ENCODE assay signal across 11 mouse cellular contexts in the genomic region with DNA sequence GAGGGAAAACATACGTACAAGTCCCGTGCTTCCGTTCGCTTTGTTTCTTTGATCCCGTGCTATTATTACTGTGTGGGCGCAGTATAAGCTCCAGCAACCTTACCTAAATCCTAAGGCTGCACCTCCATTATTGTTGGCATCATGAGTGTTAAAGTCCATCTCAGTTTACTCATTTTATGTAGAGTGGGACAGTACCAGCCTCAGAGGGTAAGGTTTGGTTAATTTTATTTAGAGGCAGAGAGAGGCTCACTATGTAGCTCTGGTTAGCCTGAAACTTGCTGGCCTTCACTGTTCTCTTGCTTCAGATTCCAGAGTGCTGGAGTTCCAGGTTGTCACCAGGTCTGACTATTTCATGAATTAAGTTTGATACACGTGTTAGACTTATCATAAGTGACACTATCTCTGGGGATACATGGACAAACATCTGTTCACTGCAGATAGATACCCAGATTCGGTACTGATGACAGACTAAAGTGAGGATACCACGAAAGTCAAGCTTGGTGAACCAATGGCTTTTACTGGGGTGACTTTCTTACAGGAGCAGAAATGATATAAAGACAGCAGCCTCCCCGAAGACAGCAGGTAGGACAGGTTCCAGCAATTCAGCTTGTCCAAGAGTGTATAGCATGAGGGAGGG. TPM values are rescaled to one million over a fixed set of nuclear protein-coding genes. Genes with fewer than 3 reads are reported as not detected.
A peak's percentile ranks its signal among the peaks of the same experiment; 100 is the strongest.
DNase-seq lines count a peak whose midpoint lies in the region; ATAC-seq and TF ChIP-seq lines count a peak whose summit lies in the region.
"Had no signal": no experiment of that assay in that cellular context is flagged by ENCODE, and none has a peak within 500 bp of the region (broad histone marks: within the 10 kb centered on the region; RNA-seq: fewer than 3 reads in every experiment).

No protein-coding gene starts in this region.

- peaks cover 32% of the 10 kb centered on the region for H3K79me2 ChIP-seq in CH12.LX (replicated peaks; ENCODE audit: control insufficient read depth, extremely low read depth, insufficient read depth, poor library complexity, severe bottlenecking)

- dilution Hi-C loops in CH12.LX (cut with MboI; ENCODE audit: extremely low pct_ligation_motif_present, extremely low pct_unique_long_range_greater_than_20kb, low sequenced_read_pairs) = no loop called here

- no peak for TF ChIP-seq RAD21 in CH12.LX (IDR thresholded peaks at IDR 0.05; ENCODE audit: low read depth, low read length)

- H3K4me2 ChIP-seq in hindbrain, embryonic 13.5 days = no peak overlapping the region
- H3K4me2 ChIP-seq in hindbrain, postnatal 0 days (ENCODE audit: low read depth, low read length) = no peak overlapping the region
- H3K4me2 ChIP-seq in CH12.LX (ENCODE audit: insufficient read depth, low read depth, poor library complexity, severe bottlenecking) = peak overlapping the region; percentile 75
- H3K4me2 ChIP-seq in limb, embryonic 15.5 days = peak overlapping the region; percentile 61; the same call in 1 of the 2 replicates

- 85% methylated on average over 10 of the region's 10 CpGs for WGBS in hindbrain, embryonic 13.5 days
- WGBS in hindbrain, postnatal 0 days = 89% methylated on average over 10 of the region's 10 CpGs
- 82% methylated on average over 10 of the region's 10 CpGs for WGBS in limb, embryonic 15.5 days

- TF ChIP-seq EP300 in CH12.LX (IDR thresholded peaks at IDR 0.05; ENCODE audit: low read length) = no peak
- no peak for TF ChIP-seq EP300 in ES-Bruce4 (IDR thresholded peaks at IDR 0.05; ENCODE audit: insufficient read depth, low read depth, low read length)

- H3K4me3 ChIP-seq in hindbrain, embryonic 13.5 days = peak overlapping the region; percentile 81; the same call in 1 of the 2 replicates
- no peak overlapping the region for H3K4me3 ChIP-seq in hindbrain, postnatal 0 days (ENCODE audit: low read length)
- H3K4me3 ChIP-seq in CH12.LX (replicated peaks in 1 of 3; ENCODE audit: low read depth in 2 of 3, low read length in 2 of 3, poor library complexity in 1 of 3) (peak overlapping the region; percentile 3 to 85 (median 40)), ES-Bruce4 (ENCODE audit: low read depth, low read length) (peak overlapping the region; percentile 22)
- peak overlapping the region; percentile 80; the same call in 1 of the 2 replicates for H3K4me3 ChIP-seq in limb, embryonic 15.5 days

- H3K36me3 ChIP-seq in hindbrain, embryonic 13.5 days = no peaks in the 10 kb centered on the region
- H3K36me3 ChIP-seq in hindbrain, postnatal 0 days (ENCODE audit: insufficient read depth, low read length) = no peaks in the 10 kb centered on the region
- H3K36me3 ChIP-seq in CH12.LX (replicated peaks in 1 of 2; ENCODE audit: control insufficient read depth in 1 of 2, insufficient read depth in 1 of 2, low read length in 1 of 2) = peaks cover 2 to 15% of the 10 kb centered on the region in 2 experiments
- peaks cover 8% of the 10 kb centered on the region for H3K36me3 ChIP-seq in ES-Bruce4 (ENCODE audit: control insufficient read depth, insufficient read depth, low read length, poor library complexity, severe bottlenecking)
- H3K36me3 ChIP-seq in limb, embryonic 15.5 days = peaks cover 4% of the 10 kb centered on the region

- H3K9me3 ChIP-seq in hindbrain, embryonic 13.5 days = no peaks in the 10 kb centered on the region
- H3K9me3 ChIP-seq in hindbrain, postnatal 0 days (ENCODE audit: low read length) = no peaks in the 10 kb centered on the region
- H3K9me3 ChIP-seq in CH12.LX (replicated peaks; ENCODE audit: low read length) = no peaks in the 10 kb centered on the region
- no peaks in the 10 kb centered on the region for H3K9me3 ChIP-seq in ES-Bruce4 (replicated peaks; ENCODE audit: control insufficient read depth, insufficient read depth, low read length, poor library complexity, severe bottlenecking)
- H3K9me3 ChIP-seq in limb, embryonic 15.5 days = no peaks in the 10 kb centered on the region

- H3K27me3 ChIP-seq in hindbrain, embryonic 13.5 days = no peaks in the 10 kb centered on the region
- H3K27me3 ChIP-seq in hindbrain, postnatal 0 days (ENCODE audit: insufficient read depth, low read length) = no peaks in the 10 kb centered on the region
- no peaks in the 10 kb centered on the region for H3K27me3 ChIP-seq in CH12.LX (replicated peaks)
- no peaks in the 10 kb centered on the region for H3K27me3 ChIP-seq in ES-Bruce4 (ENCODE audit: control insufficient read depth, insufficient read depth, low read length, poor library complexity, severe bottlenecking)
- H3K27me3 ChIP-seq in limb, embryonic 15.5 days = no peaks in the 10 kb centered on the region

- in situ Hi-C loops in CH12.LX (cut with MboI; ENCODE audit: low pct_ligation_motif_present, low pct_unique_long_range_greater_than_20kb, low sequenced_read_pairs) = no loop called here

- no peak overlapping the region for H3K9ac ChIP-seq in hindbrain, embryonic 13.5 days
- H3K9ac ChIP-seq in hindbrain, postnatal 0 days (replicated peaks; ENCODE audit: low read length) = no peak overlapping the region
- peak overlapping the region; percentile 80 for H3K9ac ChIP-seq in CH12.LX (ENCODE audit: insufficient read depth, low read depth)
- H3K9ac ChIP-seq in ES-Bruce4 (ENCODE audit: low read depth, poor library complexity, severe bottlenecking) = peak overlapping the region; percentile 79
- no peak overlapping the region for H3K9ac ChIP-seq in limb, embryonic 15.5 days

- peaks cover 17% of the 10 kb centered on the region for H3K4me1 ChIP-seq in hindbrain, embryonic 13.5 days (replicated peaks)
- 0 out of 2 replicates have a peak, but pooled peaks cover 4% of the 10 kb centered on the region for H3K4me1 ChIP-seq in hindbrain, postnatal 0 days (ENCODE audit: insufficient read depth, low read length)
- H3K4me1 ChIP-seq in CH12.LX (ENCODE audit: control insufficient read depth in 1 of 2, insufficient read depth in 2 of 2) (peaks cover 15 to 36% of the 10 kb centered on the region in 2 experiments), ES-Bruce4 (ENCODE audit: control insufficient read depth, insufficient read depth, low read length) (peaks cover 2% of the 10 kb centered on the region)
- H3K4me1 ChIP-seq in limb, embryonic 15.5 days = peaks cover 9% of the 10 kb centered on the region

- TF ChIP-seq CTCF in hindbrain, postnatal 0 days (IDR thresholded peaks at IDR 0.05; ENCODE audit: low read depth) = no peak
- TF ChIP-seq CTCF in CH12.LX (conservative IDR thresholded peaks at IDR 0.05 in 1 of 2, IDR thresholded peaks at IDR 0.05 in 1 of 2; ENCODE audit: low read depth in 2 of 2, low read length in 2 of 2) (no peak), ES-Bruce4 (IDR thresholded peaks at IDR 0.05; ENCODE audit: low read depth, low read length) (no peak)

- no peak for TF ChIP-seq POLR2A in CH12.LX (IDR thresholded peaks at IDR 0.05; ENCODE audit: low read depth, low read length)
- TF ChIP-seq POLR2A in ES-Bruce4 (IDR thresholded peaks at IDR 0.05; ENCODE audit: insufficient read depth, low read length) = no peak

- H3K27ac ChIP-seq in hindbrain, embryonic 13.5 days = no peak overlapping the region
- no peak overlapping the region for H3K27ac ChIP-seq in hindbrain, postnatal 0 days
- H3K27ac ChIP-seq in CH12.LX (ENCODE audit: insufficient read depth, low read depth) (peak overlapping the region; percentile 4; the same call in 1 of the 2 replicates), ES-Bruce4 (ENCODE audit: insufficient read depth, low read length) (no peak overlapping the region)
- H3K27ac ChIP-seq in limb, embryonic 15.5 days = no peak overlapping the region

- DNase-seq in hindbrain, postnatal 0 days (ENCODE audit: low spot score) = no peak
- DNase-seq in CH12.LX (ENCODE audit: extremely low read depth) = no peak
- no peak for DNase-seq in frontal cortex, postnatal 36 days (ENCODE audit: low spot score in 2 of 2)
- no peak for DNase-seq in spleen, postnatal 14 days (ENCODE audit: low spot score in 2 of 2)
- DNase-seq: adrenal gland, postnatal 25 days; right cerebral cortex, postnatal 4 days had no signal

- ATAC-seq in hindbrain, embryonic 13.5 days (ENCODE audit: low FRiP score) = no peak
- no peak for ATAC-seq in hindbrain, postnatal 0 days
- ATAC-seq in limb, embryonic 15.5 days (ENCODE audit: insufficient number of reproducible peaks, low FRiP score, low TSS enrichment, low read depth) = no peak

TF ChIP-seq in CH12.LX, 34 proteins besides CTCF, POLR2A, EP300 and RAD21 (continues in another document):
- TF ChIP-seq TBP (conservative IDR thresholded peaks at IDR 0.05; ENCODE audit: low read depth, low read length) = no peak
- no peak for TF ChIP-seq RCOR1 (conservative IDR thresholded peaks at IDR 0.05; ENCODE audit: low read depth, low read length)

RNA-seq across cellular contexts. Expression of a gene that starts 1.2 kb away (rescaled TPM):
- 26.7 and 29.5 TPM in 2 replicates for polyA plus RNA-seq in hindbrain, embryonic 13.5 days (2015; fragmentation: Nextera tagmentation; extraction: Ambion mirVana)
- 116 and 132 TPM in 2 replicates for total RNA-seq in hindbrain, postnatal 0 days (2014; rRNA removed)
- polyA plus RNA-seq in hindbrain, postnatal 0 days (2015; fragmentation: Nextera tagmentation; extraction: Ambion mirVana) = 24.0 and 30.2 TPM in 2 replicates
- total RNA-seq in CH12.LX (2012; rRNA removed) = 117 and 151 TPM in 2 replicates
- total RNA-seq in CH12.LX (2014; rRNA removed) = 140 and 144 TPM in 2 replicates
- 101 and 132 TPM in 2 replicates for polyA plus RNA-seq in CH12.LX (2012; ENCODE audit: insufficient read length, low read depth)
- 132 and 139 TPM in 2 replicates for polyA plus RNA-seq in ES-Bruce4 (2011; ENCODE audit: insufficient read depth, insufficient read length, low read depth, missing spikeins)
- 51.2 and 52.1 TPM in 2 replicates for polyA plus RNA-seq in limb, embryonic 15.5 days (2015; fragmentation: Nextera tagmentation; extraction: Ambion mirVana)

RNA-seq across cellular contexts. Expression of a gene that starts 14.1 kb away (rescaled TPM):
- 0.17 and 0.22 TPM in 2 replicates for polyA plus RNA-seq in hindbrain, embryonic 13.5 days (2015; fragmentation: Nextera tagmentation; extraction: Ambion mirVana)
- 0.11 and 0.26 TPM in 2 replicates for total RNA-seq in hindbrain, postnatal 0 days (2014; rRNA removed)
- 0.25 and 0.39 TPM in 2 replicates for polyA plus RNA-seq in hindbrain, postnatal 0 days (2015; fragmentation: Nextera tagmentation; extraction: Ambion mirVana)
- total RNA-seq in CH12.LX (2012; rRNA removed) (not detected in 2 replicates), CH12.LX (2014; rRNA removed) (not detected in 2 replicates)
- polyA plus RNA-seq in CH12.LX (2012; ENCODE audit: insufficient read length, low read depth) (not detected in 2 replicates), ES-Bruce4 (2011; ENCODE audit: insufficient read depth, insufficient read length, low read depth, missing spikeins) (0.51 and 0.75 TPM in 2 replicates)
- polyA plus RNA-seq in limb, embryonic 15.5 days (2015; fragmentation: Nextera tagmentation; extraction: Ambion mirVana) = 0.67 and 1.4 TPM in 2 replicates
- total RNA-seq: adrenal gland, postnatal 25 days; gastrocnemius, adult 18-20 months had no signal
- polyA plus RNA-seq: neural tube, embryonic 11.5 days had no signal

RNA-seq across cellular contexts. Expression of a gene that starts 40.7 kb away (rescaled TPM):
- 34.3 and 34.6 TPM in 2 replicates for polyA plus RNA-seq in hindbrain, embryonic 13.5 days (2015; fragmentation: Nextera tagmentation; extraction: Ambion mirVana)
- total RNA-seq in hindbrain, postnatal 0 days (2014; rRNA removed) = 8.1 and 16.7 TPM in 2 replicates
- polyA plus RNA-seq in hindbrain, postnatal 0 days (2015; fragmentation: Nextera tagmentation; extraction: Ambion mirVana) = 21.7 and 26.0 TPM in 2 replicates
- total RNA-seq in CH12.LX (2012; rRNA removed) = 29.5 and 32.4 TPM in 2 replicates
- 46.0 and 49.5 TPM in 2 replicates for total RNA-seq in CH12.LX (2014; rRNA removed)
- polyA plus RNA-seq in CH12.LX (2012; ENCODE audit: insufficient read length, low read depth) = 44.0 and 45.6 TPM in 2 replicates
- 50.4 and 51.4 TPM in 2 replicates for polyA plus RNA-seq in ES-Bruce4 (2011; ENCODE audit: insufficient read depth, insufficient read length, low read depth, missing spikeins)
- 31.1 and 32.5 TPM in 2 replicates for polyA plus RNA-seq in limb, embryonic 15.5 days (2015; fragmentation: Nextera tagmentation; extraction: Ambion mirVana)

Comparison
In these comparisons a context has a peak if more than half of its experiments do, and no peak if none do; other contexts are left out.
1. H3K4me2 ChIP-seq: peak in CH12.LX (single experiment) and limb, embryonic 15.5 days (single experiment); none in hindbrain, embryonic 13.5 days (single experiment) and hindbrain, postnatal 0 days (single experiment).
2. H3K9ac ChIP-seq: peak in CH12.LX (single experiment) and ES-Bruce4 (single experiment); none in hindbrain, embryonic 13.5 days (single experiment), hindbrain, postnatal 0 days (single experiment) and limb, embryonic 15.5 days (single experiment).